Mouse (Mus musculus): ENCODE results near the gene Egr4. TPM values are rescaled to one million over a fixed set of nuclear protein-coding genes. Genes with fewer than 3 reads are reported as not detected.

Egr4 gene
- total RNA-seq, 2 experiments from 2014 or later = not detected

Other genes starting within 250 kb of the Egr4 start
- gene Sfxn5, start 180.2 kb downstream of the Egr4 start, total RNA-seq (2021) = 1 to 10 TPM; 2.7 to 4.1 TPM
- 10 to 100 TPM; 25.9 to 31.5 TPM for gene Rab11fip5, start 139.0 kb downstream of the Egr4 start, total RNA-seq (2021)
- gene Noto, start 89.7 kb downstream of the Egr4 start, total RNA-seq (2021) = not detected
- gene Smyd5, start 81.6 kb downstream of the Egr4 start, total RNA-seq (2021) = 1 to 10 TPM; 7.6 to 9.0 TPM
- 100 to 1,000 TPM; 128 to 142 TPM for gene Cct7, start 62.1 kb downstream of the Egr4 start, total RNA-seq (2021)
- gene Pradc1, start 61.6 kb downstream of the Egr4 start, total RNA-seq (2021) = 10 to 100 TPM; 14.2 to 16.7 TPM
- gene Fbxo41, start 10.6 kb downstream of the Egr4 start, total RNA-seq (2021) = under 1 TPM; 0.02 to 0.04 TPM
- 1 to 10 TPM; 1.3 TPM for gene Alms1, start 73.9 kb upstream of the Egr4 start, total RNA-seq (2021)
- under 1 TPM; 0.16 to 0.33 TPM for gene Nat8f7, start 199.6 kb upstream of the Egr4 start, total RNA-seq (2021)